In genomic region chr4:119275726-119276125, GRCm38 (mm10) we compare ENCODE assay signal across 15 mouse cellular contexts. TPM values are rescaled to one million over a fixed set of nuclear protein-coding genes. Genes with fewer than 3 reads are reported as not detected.
A peak's percentile ranks its signal among the peaks of the same experiment; 100 is the strongest.
DNase-seq lines count a peak whose midpoint lies in the region; ATAC-seq and TF ChIP-seq lines count a peak whose summit lies in the region.
"Had no signal": no experiment of that assay in that cellular context is flagged by ENCODE, and none has a peak within 500 bp of the region (broad histone marks: within the 10 kb centered on the region; RNA-seq: fewer than 3 reads in every experiment).

No protein-coding gene starts in this region.

- peaks cover 9% of the 10 kb centered on the region for H3K4me1 ChIP-seq in heart, adult 2 months (ENCODE audit: control insufficient read depth, insufficient read depth, low read length)
- H3K4me1 ChIP-seq in kidney, embryonic 15.5 days = no peaks in the 10 kb centered on the region
- H3K4me1 ChIP-seq in megakaryocyte, embryonic 14.5 days = peaks cover 86% of the 10 kb centered on the region
- H3K4me1 ChIP-seq: embryonic facial prominence, embryonic 10.5 days had no signal

- no peaks in the 10 kb centered on the region for H3K79me2 ChIP-seq in heart, adult 2 months (replicated peaks; ENCODE audit: control insufficient read depth, insufficient read depth, low read length)

- peaks cover 34% of the 10 kb centered on the region for H3K36me3 ChIP-seq in heart, adult 2 months (ENCODE audit: control insufficient read depth, insufficient read depth, low read length)
- H3K36me3 ChIP-seq in kidney, embryonic 15.5 days = peaks cover 94% of the 10 kb centered on the region
- peaks cover 90% of the 10 kb centered on the region for H3K36me3 ChIP-seq in megakaryocyte, embryonic 14.5 days (replicated peaks; ENCODE audit: low read length)

- H3K4me2 ChIP-seq in kidney, embryonic 15.5 days = no peak overlapping the region

- no peaks in the 10 kb centered on the region for H3K27me3 ChIP-seq in heart, adult 2 months (ENCODE audit: control insufficient read depth, insufficient read depth, low read length)
- H3K27me3 ChIP-seq in kidney, embryonic 15.5 days = no peaks in the 10 kb centered on the region
- no peaks in the 10 kb centered on the region for H3K27me3 ChIP-seq in megakaryocyte, embryonic 14.5 days (replicated peaks)

- 47% methylated on average over 2 of the region's 2 CpGs for WGBS in heart, adult 2 months
- 83% methylated on average over 2 of the region's 2 CpGs for WGBS in kidney, embryonic 15.5 days

- H3K4me3 ChIP-seq in heart, adult 2 months = no peak overlapping the region
- H3K4me3 ChIP-seq in kidney, embryonic 15.5 days (replicated peaks) = no peak overlapping the region
- peak overlapping the region; percentile 80 for H3K4me3 ChIP-seq in megakaryocyte, embryonic 14.5 days (replicated peaks)
- H3K4me3 ChIP-seq: embryonic facial prominence, embryonic 10.5 days had no signal

- ATAC-seq in kidney, embryonic 15.5 days (replicated peaks; ENCODE audit: low FRiP score) = no peak
- no peak for ATAC-seq in megakaryocyte, adult 5-6 weeks (ENCODE audit: poor library complexity, severe bottlenecking)
- ATAC-seq: activated CD4-positive, CD25-positive, alpha-beta regulatory T cell, adult 4 months had no signal

- TF ChIP-seq CTCF in heart, adult 2 months (IDR thresholded peaks at IDR 0.05) = no peak

- intact Hi-C loops in heart, adult 2 months (cut with DNase I) = loop anchor here (1.0 to 2.0 kb wide), 3 partner anchors 14 to 29 kb away; no protein-coding TSS in a partner anchor
- intact Hi-C loops in heart, postnatal 25 days (cut with DNase I) = loop anchor here (2.0 kb wide), 1 partner anchor 15 kb away; no protein-coding TSS in a partner anchor

- no peaks in the 10 kb centered on the region for H3K9me3 ChIP-seq in kidney, embryonic 15.5 days (replicated peaks)
- no peaks in the 10 kb centered on the region for H3K9me3 ChIP-seq in megakaryocyte, embryonic 14.5 days
- H3K9me3 ChIP-seq: embryonic facial prominence, embryonic 10.5 days had no signal

- no peak for DNase-seq in heart, adult 2 months
- DNase-seq in heart, postnatal 25 days (ENCODE audit: low spot score) = no peak
- DNase-seq in kidney, adult 9 months = no peak
- no peak for DNase-seq in thymus, postnatal 36 days
- DNase-seq in adrenal gland, adult 8-10 months = no peak
- DNase-seq: cerebellum, adult 9-11 months had no signal

- TF ChIP-seq POLR2A in heart, adult 2 months (IDR thresholded peaks at IDR 0.05; ENCODE audit: insufficient read depth, low read depth, low read length) = no peak

- TF ChIP-seq EP300 in heart, adult 2 months (IDR thresholded peaks at IDR 0.05; ENCODE audit: insufficient read depth, low read depth, low read length) = no peak

- H3K9ac ChIP-seq in heart, adult 2 months (ENCODE audit: low read depth, low read length) = no peak overlapping the region; the same call in 1 of the 2 replicates
- H3K9ac ChIP-seq in kidney, embryonic 15.5 days = no peak overlapping the region

- peak overlapping the region; percentile 94 for H3K27ac ChIP-seq in heart, adult 2 months
- H3K27ac ChIP-seq in kidney, embryonic 15.5 days = 0 out of 2 replicates have a peak overlapping the region, but pooled peaks have one; percentile 59
- H3K27ac ChIP-seq: embryonic facial prominence, embryonic 10.5 days; macrophage had no signal

RNA-seq across cellular contexts. Expression of gene Ybx1, which starts 18.7 kb away (rescaled TPM):
- 100 to 1,000 TPM; 773 to 861 TPM for total RNA-seq in heart, adult 2 months (2021)
- 266 and 385 TPM in 2 replicates for polyA plus RNA-seq in heart, adult 2 months (2012; rRNA removed)
- 100 to 1,000 TPM; 786 to 800 TPM for total RNA-seq in heart, postnatal 25 days (2021)
- polyA plus RNA-seq in kidney, embryonic 15.5 days (2015; fragmentation: Nextera tagmentation; extraction: Ambion mirVana) = 680 and 703 TPM in 2 replicates
- polyA plus RNA-seq in megakaryocyte, embryonic 14.5 days (2012; ENCODE audit: insufficient read depth, low replicate concordance) = 965 and 1,779 TPM in 2 replicates
- 721 and 749 TPM in 2 replicates for total RNA-seq in megakaryocyte, adult 5-6 weeks (2015)
- total RNA-seq in megakaryocyte, adult 5-6 weeks (2017) = 791 and 811 TPM in 2 replicates
- total RNA-seq in adrenal gland, adult 8-10 months (2022) = 100 to 1,000 TPM; 443 to 619 (median 512) TPM

RNA-seq across cellular contexts. Expression of gene Cldn19, which starts 20.5 kb away (rescaled TPM):
- not detected for total RNA-seq in heart, adult 2 months (2021)
- 0.37 TPM in 1 of 2 replicates, not detected in the other for polyA plus RNA-seq in heart, adult 2 months (2012; rRNA removed)
- under 1 TPM in 1 of 2 experiments, not detected in 1; 0.06 TPM for total RNA-seq in heart, postnatal 25 days (2021)
- polyA plus RNA-seq in kidney, embryonic 15.5 days (2015; fragmentation: Nextera tagmentation; extraction: Ambion mirVana) = 13.3 TPM in 2 replicates
- not detected in 2 replicates for polyA plus RNA-seq in megakaryocyte, embryonic 14.5 days (2012; ENCODE audit: insufficient read depth, low replicate concordance)
- not detected in 2 replicates for total RNA-seq in megakaryocyte, adult 5-6 weeks (2015)
- total RNA-seq in megakaryocyte, adult 5-6 weeks (2017) = not detected in 2 replicates
- total RNA-seq in adrenal gland, adult 8-10 months (2022) = under 1 TPM in 3 of 4 experiments, not detected in 1; 0.06 to 0.40 (median 0.28) TPM
- total RNA-seq: granulocyte monocyte progenitor cell, adult 5-6 weeks had no signal
- polyA plus RNA-seq: activated CD4-positive, CD25-positive, alpha-beta regulatory T cell, adult 4 months; embryonic facial prominence, embryonic 10.5 days; macrophage; spleen, adult 2 months; testis, adult 2 months had no signal

RNA-seq across cellular contexts. Expression of gene P3h1, which starts 43.0 kb away (rescaled TPM):
- 10 to 100 TPM; 10.5 to 10.8 TPM for total RNA-seq in heart, adult 2 months (2021)
- polyA plus RNA-seq in heart, adult 2 months (2012; rRNA removed) = 14.5 and 17.8 TPM in 2 replicates
- total RNA-seq in heart, postnatal 25 days (2021) = 10 to 100 TPM; 15.0 to 15.7 TPM
- polyA plus RNA-seq in kidney, embryonic 15.5 days (2015; fragmentation: Nextera tagmentation; extraction: Ambion mirVana) = 33.3 and 37.7 TPM in 2 replicates
- 39.1 and 45.5 TPM in 2 replicates for polyA plus RNA-seq in megakaryocyte, embryonic 14.5 days (2012; ENCODE audit: insufficient read depth, low replicate concordance)
- 0.94 and 1.1 TPM in 2 replicates for total RNA-seq in megakaryocyte, adult 5-6 weeks (2015)
- 3.3 and 3.5 TPM in 2 replicates for total RNA-seq in megakaryocyte, adult 5-6 weeks (2017)
- 10 to 100 TPM; 26.1 to 35.2 (median 28.6) TPM for total RNA-seq in adrenal gland, adult 8-10 months (2022)

RNA-seq across cellular contexts. Expression of gene AU022252, which starts 43.2 kb away (rescaled TPM):
- total RNA-seq in heart, adult 2 months (2021) = 10 to 100 TPM; 17.7 to 24.8 TPM
- 6.4 and 11.2 TPM in 2 replicates for polyA plus RNA-seq in heart, adult 2 months (2012; rRNA removed)
- total RNA-seq in heart, postnatal 25 days (2021) = 10 to 100 TPM; 21.5 to 23.5 TPM
- 35.4 and 35.6 TPM in 2 replicates for polyA plus RNA-seq in kidney, embryonic 15.5 days (2015; fragmentation: Nextera tagmentation; extraction: Ambion mirVana)
- 14.7 and 17.1 TPM in 2 replicates for polyA plus RNA-seq in megakaryocyte, embryonic 14.5 days (2012; ENCODE audit: insufficient read depth, low replicate concordance)
- 2.1 and 4.5 TPM in 2 replicates for total RNA-seq in megakaryocyte, adult 5-6 weeks (2015)
- 2.9 and 6.6 TPM in 2 replicates for total RNA-seq in megakaryocyte, adult 5-6 weeks (2017)
- 10 to 100 TPM; 19.4 to 42.9 (median 27.2) TPM for total RNA-seq in adrenal gland, adult 8-10 months (2022)

RNA-seq across cellular contexts. Expression of gene Ppih, which starts 44.6 kb away (rescaled TPM):
- total RNA-seq in heart, adult 2 months (2021) = 10 to 100 TPM in 1 of 2 experiments, 1 to 10 TPM in 1; 8.2 to 10.3 TPM
- 5.5 and 7.4 TPM in 2 replicates for polyA plus RNA-seq in heart, adult 2 months (2012; rRNA removed)
- total RNA-seq in heart, postnatal 25 days (2021) = 10 to 100 TPM; 10.3 to 11.1 TPM
- 102 and 115 TPM in 2 replicates for polyA plus RNA-seq in kidney, embryonic 15.5 days (2015; fragmentation: Nextera tagmentation; extraction: Ambion mirVana)
- 1.7 TPM in 1 of 2 replicates, not detected in the other for polyA plus RNA-seq in megakaryocyte, embryonic 14.5 days (2012; ENCODE audit: insufficient read depth, low replicate concordance)
- total RNA-seq in megakaryocyte, adult 5-6 weeks (2015) = 84.7 and 92.6 TPM in 2 replicates
- total RNA-seq in megakaryocyte, adult 5-6 weeks (2017) = 87.4 and 98.8 TPM in 2 replicates
- 10 to 100 TPM; 17.7 to 25.4 (median 24.3) TPM for total RNA-seq in adrenal gland, adult 8-10 months (2022)
